Mouse (Mus musculus) kidney, adult 10 weeks (tissue): Measurements from ENCODE around the gene Gpr137b. TPM values are rescaled to one million over a fixed set of nuclear protein-coding genes. Genes with fewer than 3 reads are reported as not detected.

Experiments used
- polyA plus RNA-seq: library from polyadenylated mRNA; stranded (reverse); fragments of 350-450 nt; fragmentation: Illumina TruSeq; extraction: RNeasy Lipid Tissue Mini Kit (QIAGEN cat#74804); gene quantifications from one replicate; pipeline ENCODE4 v1.2.3, GENCODE M21; 2014; ENCODE audit warnings: low read depth, low replicate concordance

Gene Gpr137b
- 71.9 TPM for polyA plus RNA-seq

GRCm38 (mm10) chr13:13393228-13394095 lies at the start of gene Gpr137b:
Gene Gpr137b (minus strand): TSS chr13:13394014.

GRCm38 (mm10) chr13:13437460-13438015 lies 43.7 kb upstream of the Gpr137b start, which contains the start of gene Nid1:
Gene Nid1 (plus strand): TSS chr13:13437551.

Other genes starting within 250 kb of the Gpr137b start
- not detected for gene Prl2c5, start 211.3 kb downstream of the Gpr137b start, polyA plus RNA-seq
- 47.3 TPM for gene Nid1, start 43.5 kb upstream of the Gpr137b start, polyA plus RNA-seq
- 9.3 TPM for gene Lyst, start 196.4 kb upstream of the Gpr137b start, polyA plus RNA-seq